8 mouse cellular contexts compared by ENCODE assay signal in the genomic region with DNA sequence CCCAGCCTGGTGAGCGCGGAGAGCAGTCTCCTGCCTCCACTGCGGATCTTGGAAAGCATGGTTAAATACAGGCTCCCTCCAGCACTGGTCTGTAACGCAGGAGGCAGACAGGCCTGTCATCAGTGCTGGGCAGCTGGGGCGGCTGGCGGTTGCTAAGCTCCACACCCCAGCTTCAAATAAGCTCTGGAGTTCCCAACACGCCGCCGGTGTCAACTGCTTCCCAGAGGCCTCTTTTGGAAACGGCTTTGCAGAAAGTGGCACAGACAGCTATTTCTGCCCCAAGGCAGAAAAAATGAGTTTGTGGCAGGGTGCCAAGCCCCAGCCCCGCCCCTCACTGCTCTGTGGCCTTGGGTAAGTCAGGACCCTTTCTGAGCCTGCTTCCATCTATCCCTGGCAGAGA.
DNase-seq lines count a peak whose midpoint lies in the region; ATAC-seq and TF ChIP-seq lines count a peak whose summit lies in the region.

No protein-coding gene starts in this region.

- ATAC-seq in stomach, embryonic 14.5 days (ENCODE audit: insufficient number of reproducible peaks, insufficient read depth, low FRiP score, low read depth): no peak
- no peak for ATAC-seq in stomach, postnatal 0 days (ENCODE audit: low FRiP score, low TSS enrichment)

- H3K27ac ChIP-seq in stomach, embryonic 14.5 days (ENCODE audit: low read length): 0 out of 2 replicates have a peak overlapping the region, but pooled peaks have one; percentile 2
- H3K27ac ChIP-seq in stomach, postnatal 0 days (replicated peaks): no peak overlapping the region

- TF ChIP-seq CTCF in stomach, postnatal 0 days (IDR thresholded peaks at IDR 0.05; ENCODE audit: low read depth): no peak

- 38% methylated on average over 11 of the region's 11 CpGs for WGBS in stomach, embryonic 14.5 days
- WGBS in stomach, postnatal 0 days: 29% methylated on average over 11 of the region's 11 CpGs

- H3K36me3 ChIP-seq in stomach, embryonic 14.5 days (ENCODE audit: control insufficient read depth, insufficient read depth, low read length): no peaks in the 10 kb centered on the region
- H3K36me3 ChIP-seq in stomach, postnatal 0 days (ENCODE audit: control insufficient read depth, insufficient read depth, low read length): no peaks in the 10 kb centered on the region

- no peak overlapping the region for H3K4me3 ChIP-seq in stomach, embryonic 14.5 days (ENCODE audit: low read depth, low read length)
- no peak overlapping the region for H3K4me3 ChIP-seq in stomach, postnatal 0 days (ENCODE audit: low read depth, low read length)

- H3K4me1 ChIP-seq in stomach, embryonic 14.5 days (ENCODE audit: control insufficient read depth, insufficient read depth, low read length): peaks cover 19% of the 10 kb centered on the region
- H3K4me1 ChIP-seq in stomach, postnatal 0 days (replicated peaks; ENCODE audit: control insufficient read depth, insufficient read depth): 0 out of 2 replicates have a peak, but pooled peaks cover 2% of the 10 kb centered on the region

- no peak for TF ChIP-seq EP300 in stomach, postnatal 0 days (optimal IDR thresholded peaks at IDR 0.05)

- no peaks in the 10 kb centered on the region for H3K9me3 ChIP-seq in stomach, embryonic 14.5 days (ENCODE audit: control insufficient read depth, low read depth, low read length)
- H3K9me3 ChIP-seq in stomach, postnatal 0 days (ENCODE audit: control insufficient read depth, low read length): no peaks in the 10 kb centered on the region

- H3K4me2 ChIP-seq in stomach, embryonic 14.5 days (replicated peaks; ENCODE audit: low read depth, low read length): no peak overlapping the region
- no peak overlapping the region for H3K4me2 ChIP-seq in stomach, postnatal 0 days (replicated peaks; ENCODE audit: low read depth)

- H3K9ac ChIP-seq in stomach, embryonic 14.5 days (replicated peaks; ENCODE audit: low read depth, low read length): no peak overlapping the region
- H3K9ac ChIP-seq in stomach, postnatal 0 days (ENCODE audit: low read length): no peak overlapping the region

- intact Hi-C loops in gastrocnemius, postnatal 36 days (cut with DNase I): no loop called here
- intact Hi-C loops in left cerebral cortex, postnatal 14 days (cut with DNase I): no loop called here
- intact Hi-C loops in gastrocnemius, postnatal 14 days (cut with DNase I; ENCODE audit: low total_unique reads): no loop called here

- DNase-seq in gastrocnemius, postnatal 10 days: peak; percentile 42
- no peak for DNase-seq in gastrocnemius, postnatal 36 days
- DNase-seq in stomach, postnatal 0 days (ENCODE audit: low spot score): no peak
- DNase-seq in left cerebral cortex, postnatal 14 days (ENCODE audit: low spot score in 2 of 2): peak; percentile 66 to 79
- DNase-seq in right cerebral cortex, postnatal 4 days: peak; percentile 42
- DNase-seq in gastrocnemius, postnatal 14 days: no peak
- DNase-seq in cerebellum, postnatal 36 days: no peak

- no peaks in the 10 kb centered on the region for H3K27me3 ChIP-seq in stomach, embryonic 14.5 days (ENCODE audit: control insufficient read depth, insufficient read depth, low read length)
- H3K27me3 ChIP-seq in stomach, postnatal 0 days (ENCODE audit: control insufficient read depth, insufficient read depth, low read length): no peaks in the 10 kb centered on the region

Comparison
In these comparisons a context has a peak if more than half of its experiments do, and no peak if none do; other contexts are left out.
1. DNase-seq: peak in gastrocnemius, postnatal 10 days (single experiment), left cerebral cortex, postnatal 14 days (2 of 2) and right cerebral cortex, postnatal 4 days (single experiment); none in gastrocnemius, postnatal 36 days (0 of 2), stomach, postnatal 0 days (single experiment), gastrocnemius, postnatal 14 days (single experiment) and cerebellum, postnatal 36 days (0 of 2).